Mouse (Mus musculus) adrenal gland, adult 8-10 months (tissue): ENCODE measurements at regions not wholly inside any gene's neighbourhood (a gene's known extent, or its start where the extent isn't known, plus 50 kb on each side); places are given as distances from the start of the nearest gene placed in this dataset.

Source experiments
- DNase-seq: peaks from one replicate; pipeline ENCODE4 v3.0.0; 2022

GRCm38 (mm10) chr11:45670156-45670830 is 181.6 kb upstream of the Clint1 start:
- no peak for DNase-seq

DNA sequence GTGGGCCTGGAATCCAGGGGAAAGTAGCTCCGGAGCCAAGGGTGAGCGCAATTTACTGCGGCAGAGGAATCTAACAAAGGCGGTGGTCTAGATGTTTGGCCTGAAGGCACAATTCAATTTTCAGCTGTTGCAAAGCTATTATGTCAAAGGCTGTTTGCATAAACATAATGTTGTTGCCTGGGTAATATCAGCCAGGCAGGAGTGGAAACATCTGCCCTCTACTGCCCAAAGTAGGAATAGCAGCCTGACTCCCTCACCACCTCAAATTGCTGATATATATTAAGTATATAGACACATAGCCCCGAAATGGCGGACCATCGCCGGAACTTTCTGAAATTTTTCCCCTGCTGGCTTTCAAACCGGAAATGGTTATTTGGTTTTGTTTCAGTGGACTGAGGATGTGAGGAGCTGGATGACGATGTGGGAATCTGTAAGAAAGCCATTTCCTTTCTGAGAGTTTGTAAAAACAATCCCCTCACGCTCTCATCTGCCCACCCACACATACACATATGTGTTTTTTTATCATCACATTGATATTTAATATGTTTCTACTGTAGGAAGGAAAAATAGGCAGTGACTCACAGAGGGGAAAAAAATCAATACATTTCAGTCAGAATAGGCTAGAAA is 173.1 kb upstream of the Clint1 start:
- DNase-seq = no peak

DNA sequence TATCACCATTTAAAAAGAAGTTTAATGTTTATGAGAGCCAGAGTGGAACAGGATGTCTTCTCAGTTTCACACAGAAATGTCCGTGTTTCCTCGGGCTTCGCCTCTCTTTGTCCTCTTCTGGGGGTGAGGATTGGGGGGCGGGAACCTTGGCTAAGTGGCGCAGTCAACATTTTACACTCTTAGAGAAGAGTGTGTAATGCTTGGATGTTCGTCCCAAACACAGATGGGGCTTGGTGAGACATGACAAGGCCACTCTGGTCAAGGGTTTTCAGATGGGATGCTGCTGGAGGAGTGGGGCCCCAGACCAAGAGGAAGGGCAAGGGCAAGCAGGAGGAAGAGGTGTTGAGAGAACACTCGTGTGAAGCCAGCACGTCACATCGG is 172.6 kb upstream of the Clint1 start:
- no peak for DNase-seq

- DNase-seq = no peak
Observed at GRCm38 (mm10) chr11:45685571-45685970, 166.3 kb upstream of the Clint1 start.

GRCm38 (mm10) chr11:45693206-45693605 is 158.6 kb upstream of the Clint1 start:
- DNase-seq = no peak

- no peak for DNase-seq
Observed at GRCm38 (mm10) chr11:45701506-45701905, 150.3 kb upstream of the Clint1 start.

GRCm38 (mm10) chr11:45702916-45703315 is 148.9 kb upstream of the Clint1 start:
- DNase-seq = no peak

DNA sequence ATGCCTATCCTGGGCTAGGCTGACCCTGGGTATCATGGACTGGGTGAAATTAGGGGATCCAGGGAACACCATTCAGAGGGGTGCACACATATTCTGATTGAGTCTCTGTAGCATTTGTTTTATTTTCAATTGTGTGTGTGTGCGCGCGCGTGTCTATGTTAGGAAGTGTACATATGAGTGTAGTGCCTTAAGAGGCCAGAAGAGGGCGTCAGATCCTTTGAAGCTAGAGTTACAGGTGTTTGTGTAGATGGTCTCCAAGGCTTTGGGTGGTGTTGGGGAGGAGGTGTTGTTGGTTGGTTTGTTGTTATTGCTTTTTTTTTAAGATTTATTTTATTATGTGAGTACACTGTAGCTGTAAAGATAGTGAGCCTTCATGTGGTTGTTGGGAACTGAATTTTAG is 147.4 kb upstream of the Clint1 start:
- no peak for DNase-seq

GRCm38 (mm10) chr11:45718630-45719029 is 133.2 kb upstream of the Clint1 start:
- DNase-seq = no peak

- no peak for DNase-seq
Observed at GRCm38 (mm10) chr11:45719821-45720220, 132.0 kb upstream of the Clint1 start.

DNA sequence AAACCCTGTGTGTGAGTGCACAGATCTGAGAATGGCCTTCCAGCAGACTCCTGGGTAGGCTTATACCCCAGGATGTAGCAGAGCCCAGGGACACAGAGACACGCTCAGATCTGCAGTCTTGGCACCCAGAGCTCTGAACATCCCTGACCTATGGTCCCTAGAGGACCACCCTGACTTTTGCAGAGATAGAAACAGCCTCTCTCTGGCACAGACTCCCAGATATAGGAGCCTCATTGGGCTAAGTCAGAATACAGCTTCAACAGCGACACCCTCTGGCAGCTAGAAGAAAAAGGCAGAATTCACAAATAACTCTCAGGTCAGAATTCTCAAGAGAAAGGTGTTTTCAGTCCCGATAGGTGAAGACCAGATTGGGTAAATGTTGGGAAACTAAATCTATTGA is 115.3 kb upstream of the Clint1 start:
- no peak for DNase-seq

DNA sequence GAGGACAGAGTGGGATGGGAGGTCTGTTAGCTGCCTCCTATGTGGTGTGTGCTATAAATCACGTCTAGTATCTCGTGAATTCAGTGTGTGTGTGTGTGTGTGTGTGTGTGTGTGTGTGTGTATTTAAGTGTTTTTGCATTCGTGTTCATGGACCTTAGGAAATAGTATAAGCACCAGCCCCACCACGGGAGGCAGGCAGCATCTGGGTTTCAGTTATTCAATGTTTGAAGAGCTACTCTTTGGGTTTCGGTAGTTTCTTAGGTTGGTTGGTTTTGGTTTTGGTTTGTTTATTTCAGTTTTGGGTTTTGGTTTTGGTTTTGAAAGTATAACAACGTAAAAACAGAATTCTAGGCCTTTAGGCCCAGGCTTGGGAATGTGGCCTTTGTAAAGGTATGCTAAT is 113.5 kb upstream of the Clint1 start:
- no peak for DNase-seq

DNA sequence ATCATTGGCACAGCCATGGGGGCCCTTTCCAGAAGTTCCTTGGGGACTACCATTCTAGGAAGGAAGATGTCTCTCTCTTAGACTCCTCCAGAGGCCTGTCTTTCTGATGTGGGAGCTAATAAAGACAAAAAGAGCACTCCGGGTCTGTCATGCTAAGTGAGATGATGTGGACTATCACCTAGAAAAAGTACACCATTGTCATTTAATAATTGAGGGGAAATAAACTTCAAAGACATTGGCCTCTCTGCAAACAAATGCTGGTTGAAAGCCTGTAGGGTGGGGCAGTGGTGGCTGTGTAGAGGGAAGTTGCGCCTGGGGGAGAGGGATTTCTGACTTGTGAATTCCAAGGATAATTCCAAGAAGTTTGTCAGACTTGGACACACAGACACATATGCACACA is 105.9 kb upstream of the Clint1 start:
- DNase-seq = no peak

- DNase-seq = no peak
Observed at GRCm38 (mm10) chr11:45750249-45750648, 101.6 kb upstream of the Clint1 start.

GRCm38 (mm10) chr11:45752237-45752636 is 99.6 kb upstream of the Clint1 start:
- no peak for DNase-seq

- DNase-seq = no peak
Observed at GRCm38 (mm10) chr11:45752791-45753190, 99.1 kb upstream of the Clint1 start.

GRCm38 (mm10) chr11:45767081-45767480 is 84.8 kb upstream of the Clint1 start:
- no peak for DNase-seq

GRCm38 (mm10) chr11:45782435-45782834 is 69.4 kb upstream of the Clint1 start:
- DNase-seq = no peak

DNA sequence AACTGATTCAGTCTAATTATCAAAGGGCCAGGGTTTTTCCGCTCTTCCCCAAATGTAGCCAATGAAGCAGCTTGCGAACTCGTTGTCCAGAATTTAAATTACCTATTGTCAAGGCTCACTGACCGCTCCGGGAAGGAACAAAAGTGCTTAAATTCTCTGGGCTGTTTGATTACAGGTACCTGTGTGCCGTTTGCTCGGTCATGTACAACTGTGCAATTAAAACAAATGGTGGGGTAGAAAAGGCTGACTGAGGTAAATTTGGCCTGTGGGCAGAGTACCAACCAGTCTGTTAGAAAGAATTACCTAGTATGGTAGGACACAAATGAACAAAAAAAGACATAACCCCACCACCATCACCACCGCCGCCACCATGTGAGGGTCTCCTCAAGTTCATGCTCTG is 66.0 kb upstream of the Clint1 start:
- DNase-seq = no peak

DNA sequence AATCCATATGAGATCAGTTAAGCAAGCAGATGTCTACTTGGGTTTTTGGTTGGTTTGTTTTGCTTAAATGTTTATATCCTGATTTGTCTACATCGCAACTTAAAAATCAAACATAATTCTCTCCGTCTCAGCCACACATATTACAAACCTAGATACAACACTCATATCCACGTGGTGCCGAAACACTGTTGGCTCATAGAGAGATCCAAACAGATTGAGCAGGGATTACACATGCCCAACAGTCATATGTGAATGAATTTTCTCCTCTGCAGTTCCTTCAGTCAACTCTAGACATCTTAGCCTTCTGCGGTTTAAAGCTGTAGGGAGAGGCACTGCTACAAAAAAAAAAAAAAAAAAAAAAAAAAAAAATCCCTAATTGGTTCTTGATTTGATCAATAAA is 64.4 kb upstream of the Clint1 start:
- no peak for DNase-seq

GRCm38 (mm10) chr11:45789886-45790285 is 62.0 kb upstream of the Clint1 start:
- no peak for DNase-seq

DNA sequence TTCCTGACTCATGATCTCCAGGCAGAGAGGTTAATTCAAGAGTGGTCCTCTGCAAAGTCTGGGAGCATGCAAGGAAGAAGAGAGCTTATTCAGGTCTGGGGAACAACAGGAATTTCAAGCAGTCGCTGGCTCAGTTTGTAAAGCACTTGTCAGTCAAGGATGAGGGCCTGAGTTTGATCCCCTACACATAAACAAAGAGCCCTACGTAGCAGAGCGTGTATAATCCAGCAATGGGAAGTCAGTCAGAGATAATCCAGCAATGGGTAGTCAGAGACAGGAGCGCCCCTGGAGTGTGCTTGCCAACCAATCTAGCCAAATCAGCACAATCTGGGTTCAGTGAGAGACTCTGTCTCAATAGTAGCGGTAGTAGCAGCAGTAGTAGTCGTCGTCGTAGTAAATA is 61.3 kb upstream of the Clint1 start:
- DNase-seq = no peak

DNA sequence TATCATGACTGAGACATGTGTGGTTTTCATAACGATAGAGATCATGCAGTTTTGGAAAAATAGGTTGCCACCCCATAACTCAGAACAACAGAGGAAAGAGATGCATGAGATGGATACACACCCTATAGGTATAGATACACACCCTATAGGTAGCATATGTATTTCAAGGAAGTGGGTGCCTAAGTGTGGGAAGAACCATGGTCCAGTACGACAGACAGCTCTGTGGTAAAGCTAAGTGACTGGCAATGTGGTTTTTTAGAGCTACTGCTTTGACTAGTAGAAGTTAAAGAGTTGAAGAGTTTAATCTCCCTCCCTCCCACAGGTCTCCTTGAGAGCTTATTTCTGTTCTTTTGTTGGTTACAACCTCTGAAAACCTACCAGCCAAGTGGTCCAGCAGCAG is 60.2 kb upstream of the Clint1 start:
- no peak for DNase-seq

DNA sequence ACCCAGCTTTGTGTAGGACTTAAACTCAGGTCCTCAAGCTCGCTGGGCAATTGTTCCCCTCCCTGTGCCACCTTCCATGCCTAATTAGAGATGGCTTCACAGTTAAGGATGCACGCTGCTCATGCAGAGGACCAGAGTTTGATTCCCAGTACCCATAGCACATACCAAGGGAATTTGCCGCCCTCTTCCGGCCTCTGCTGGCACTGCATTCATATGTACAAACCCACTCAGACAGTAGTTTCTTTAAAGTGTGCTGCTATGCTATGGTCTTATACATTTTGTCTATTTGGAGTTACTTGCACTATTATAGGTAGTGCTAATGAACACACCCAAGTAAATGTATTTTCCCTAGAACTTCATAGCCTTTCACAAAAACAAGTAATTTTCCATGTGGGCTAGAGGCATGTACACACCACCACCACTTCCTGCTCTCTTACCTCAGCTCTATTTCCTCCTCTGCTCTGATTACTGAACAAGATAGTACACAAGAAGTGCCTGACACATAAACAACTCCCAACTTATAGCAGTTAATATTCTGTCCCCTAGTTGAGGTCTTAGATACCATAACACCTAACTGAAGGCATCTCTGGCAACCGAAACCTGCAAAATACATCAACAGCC is 57.4 kb upstream of the Clint1 start:
- no peak for DNase-seq
